Mouse (Mus musculus) limb, embryonic 12.5 days (tissue): ENCODE data around the gene Ypel4. TPM values are rescaled to one million over a fixed set of nuclear protein-coding genes. Genes with fewer than 3 reads are reported as not detected.

ENCODE experiments used
- microRNA counts: library from miRNA; unstranded; fragments of <30 nt; microRNA quantifications from one replicate; lab custom pipeline; 2017
- microRNA-seq: library from miRNA; unstranded; fragments of <30 nt; microRNA quantifications from one replicate; pipeline ENCODE4, GENCODE M21; 2017
- polyA plus RNA-seq: library from polyadenylated mRNA; unstranded; fragments of >200 nt; fragmentation: Nextera tagmentation; extraction: Ambion mirVana; gene quantifications from 2 replicates; pipeline ENCODE4 v1.2.1, GENCODE M21; 2016

The Ypel4 gene
- polyA plus RNA-seq, 1 experiment from 2014 or later: 13.9 TPM

MicroRNA genes within 50 kb of the gene (microRNA counts, 519-probe panel; counts per million panel counts)
- microRNA mmu-miR-130a (lab: Ali Mortazavi, UCI): 8,480 counts per million, percentile 94 among the panel's probes with 10 or more counts

Small RNA genes lying within 50 kb of the gene (microRNA-seq; reads per million reads assigned to microRNA genes)
- 28,895 reads per million, percentile 98 among the genes with 10 or more reads in this experiment for gene Mir130a

Other genes starting within 250 kb of the Ypel4 start
- gene Ctnnd1, start 83.3 kb upstream of the Ypel4 start, polyA plus RNA-seq: 42.0 and 49.6 TPM in 2 replicates
- 0.35 and 0.53 TPM in 2 replicates for gene Btbd18, start 75.0 kb upstream of the Ypel4 start, polyA plus RNA-seq
- 438 and 451 TPM in 2 replicates for gene Selenoh, start 63.3 kb upstream of the Ypel4 start, polyA plus RNA-seq
- not detected in 2 replicates for gene Gm28635, start 56.0 kb upstream of the Ypel4 start, polyA plus RNA-seq
- gene Med19, start 55.7 kb upstream of the Ypel4 start, polyA plus RNA-seq: 37.4 TPM in 2 replicates
- gene Tmx2, start 54.9 kb upstream of the Ypel4 start, polyA plus RNA-seq: 115 and 118 TPM in 2 replicates
- 32.0 and 38.3 TPM in 2 replicates for gene Zdhhc5, start 18.9 kb upstream of the Ypel4 start, polyA plus RNA-seq
- 42.8 and 47.1 TPM in 2 replicates for gene Clp1, start 6.7 kb upstream of the Ypel4 start, polyA plus RNA-seq
- 10.4 and 14.8 TPM in 2 replicates for gene Gm19426, start 9.6 kb downstream of the Ypel4 start, polyA plus RNA-seq
- 11.5 and 14.3 TPM in 2 replicates for gene Serping1, start 41.4 kb downstream of the Ypel4 start, polyA plus RNA-seq
- 23.2 and 29.0 TPM in 2 replicates for gene Ube2l6, start 64.8 kb downstream of the Ypel4 start, polyA plus RNA-seq
- 0.19 and 0.49 TPM in 2 replicates for gene Smtnl1, start 88.6 kb downstream of the Ypel4 start, polyA plus RNA-seq
- gene Timm10, start 92.9 kb downstream of the Ypel4 start, polyA plus RNA-seq: 38.8 and 43.3 TPM in 2 replicates
- gene Slc43a1, start 104.8 kb downstream of the Ypel4 start, polyA plus RNA-seq: 21.1 and 23.8 TPM in 2 replicates
- 0.84 and 0.95 TPM in 2 replicates for gene Rtn4rl2, start 152.7 kb downstream of the Ypel4 start, polyA plus RNA-seq
- 30.0 and 33.9 TPM in 2 replicates for gene Slc43a3, start 202.5 kb downstream of the Ypel4 start, polyA plus RNA-seq
- 0.51 TPM in 1 of 2 replicates, not detected in the other for gene Prg2, start 246.4 kb downstream of the Ypel4 start, polyA plus RNA-seq